Comparison of ENCODE assay signal across 8 mouse cellular contexts in the genomic region with DNA sequence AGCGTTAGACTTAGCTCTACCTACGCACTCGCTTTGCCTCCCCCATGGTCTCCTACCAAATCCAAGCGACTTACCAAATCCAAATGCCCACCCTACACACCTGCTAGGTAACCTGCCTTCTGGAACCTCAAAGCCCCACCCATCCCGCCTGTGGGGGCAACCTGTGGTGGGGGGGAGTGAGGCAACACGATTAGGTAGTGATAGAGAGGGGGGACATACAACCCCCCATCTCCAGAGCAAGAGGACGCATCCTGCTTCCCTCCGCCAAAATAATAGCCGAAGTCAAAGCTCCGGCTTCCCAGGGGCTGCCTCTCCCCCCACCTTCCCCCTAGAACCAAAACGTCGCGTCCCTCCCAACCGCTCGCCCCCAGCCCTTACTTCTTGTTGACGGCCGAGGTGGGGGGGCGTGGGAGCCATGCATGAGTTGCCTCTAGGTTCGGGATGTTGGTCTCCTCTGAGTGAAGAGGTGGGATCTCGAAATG.
DNase-seq lines count a peak whose midpoint lies in the region; ATAC-seq and TF ChIP-seq lines count a peak whose summit lies in the region.

No protein-coding gene starts in this region.

- peaks cover 44% of the 10 kb centered on the region for H3K4me1 ChIP-seq in forebrain, embryonic 16.5 days (replicated peaks; ENCODE audit: control insufficient read depth, insufficient read depth, low read length)
- peaks cover 18% of the 10 kb centered on the region for H3K4me1 ChIP-seq in intestine, embryonic 14.5 days (replicated peaks; ENCODE audit: control insufficient read depth, insufficient read depth, low read length)
- H3K4me1 ChIP-seq in limb, embryonic 13.5 days = peaks cover 28% of the 10 kb centered on the region
- H3K4me1 ChIP-seq in neural tube, embryonic 13.5 days (replicated peaks) = peaks cover 53% of the 10 kb centered on the region

- H3K4me3 ChIP-seq in layer of hippocampus, adult 2 months = peak overlapping the region; percentile 69
- peak overlapping the region; percentile 82 for H3K4me3 ChIP-seq in forebrain, embryonic 16.5 days (replicated peaks; ENCODE audit: low read length)
- peak overlapping the region; percentile 70 for H3K4me3 ChIP-seq in intestine, embryonic 14.5 days (ENCODE audit: low read depth, low read length)
- H3K4me3 ChIP-seq in limb, embryonic 13.5 days = peak overlapping the region; percentile 77
- peak overlapping the region; percentile 78 for H3K4me3 ChIP-seq in neural tube, embryonic 13.5 days

- TF ChIP-seq CTCF in layer of hippocampus, adult 2 months (conservative IDR thresholded peaks at IDR 0.05) = no peak

- peak overlapping the region; percentile 100 for H3K27ac ChIP-seq in layer of hippocampus, adult 2 months
- no peak overlapping the region for H3K27ac ChIP-seq in forebrain, embryonic 16.5 days (ENCODE audit: low read length)
- no peak overlapping the region for H3K27ac ChIP-seq in intestine, embryonic 14.5 days (ENCODE audit: low read depth)
- H3K27ac ChIP-seq in limb, embryonic 13.5 days = no peak overlapping the region
- no peak overlapping the region for H3K27ac ChIP-seq in neural tube, embryonic 13.5 days (replicated peaks)

- peaks cover 42% of the 10 kb centered on the region for H3K27me3 ChIP-seq in forebrain, embryonic 16.5 days (replicated peaks; ENCODE audit: control insufficient read depth, insufficient read depth, low read length)
- H3K27me3 ChIP-seq in intestine, embryonic 14.5 days (replicated peaks; ENCODE audit: control insufficient read depth, insufficient read depth, low read length) = peaks cover 75% of the 10 kb centered on the region
- H3K27me3 ChIP-seq in limb, embryonic 13.5 days = peaks cover 83% of the 10 kb centered on the region
- H3K27me3 ChIP-seq in neural tube, embryonic 13.5 days = peaks cover 79% of the 10 kb centered on the region

- peak overlapping the region; percentile 70 for H3K9ac ChIP-seq in forebrain, embryonic 16.5 days (replicated peaks; ENCODE audit: low read depth, low read length)
- H3K9ac ChIP-seq in intestine, embryonic 14.5 days (ENCODE audit: low read length) = peak overlapping the region; percentile 5; the same call in 1 of the 2 replicates
- H3K9ac ChIP-seq in limb, embryonic 13.5 days = no peak overlapping the region
- peak overlapping the region; percentile 77 for H3K9ac ChIP-seq in neural tube, embryonic 13.5 days

- 0 out of 2 replicates have a peak, but pooled peaks have one; percentile 8 for ATAC-seq in forebrain, embryonic 16.5 days
- ATAC-seq in intestine, embryonic 14.5 days (replicated peaks; ENCODE audit: low FRiP score, low TSS enrichment, low read depth) = no peak
- ATAC-seq in limb, embryonic 13.5 days (ENCODE audit: low FRiP score, low read depth) = peak; percentile 15
- ATAC-seq in neural tube, embryonic 13.5 days (ENCODE audit: low read depth) = no peak; the same call in 1 of the 2 replicates

- peak in 1 of 2 experiments; percentile 15 for DNase-seq in layer of hippocampus, adult 2 months (ENCODE audit: low spot score in 2 of 2)
- no peak for DNase-seq in layer of hippocampus, postnatal 25 days (ENCODE audit: extremely low spot score in 1 of 2, low spot score in 1 of 2)
- DNase-seq in adrenal gland, postnatal 25 days = peak; percentile 34
- peak; percentile 70 for DNase-seq in intestine, embryonic 14.5 days (ENCODE audit: low spot score)
- DNase-seq in urinary bladder, postnatal 36 days (ENCODE audit: low spot score in 2 of 2) = peak; percentile 28 to 44

- H3K9me3 ChIP-seq in forebrain, embryonic 16.5 days (ENCODE audit: control insufficient read depth, low read length) = no peaks in the 10 kb centered on the region
- H3K9me3 ChIP-seq in intestine, embryonic 14.5 days (ENCODE audit: control insufficient read depth, low read length) = no peaks in the 10 kb centered on the region
- H3K9me3 ChIP-seq in limb, embryonic 13.5 days = no peaks in the 10 kb centered on the region
- H3K9me3 ChIP-seq in neural tube, embryonic 13.5 days = no peaks in the 10 kb centered on the region

- H3K36me3 ChIP-seq in forebrain, embryonic 16.5 days (ENCODE audit: control insufficient read depth, insufficient read depth) = no peaks in the 10 kb centered on the region
- no peaks in the 10 kb centered on the region for H3K36me3 ChIP-seq in intestine, embryonic 14.5 days (ENCODE audit: control insufficient read depth, insufficient read depth, low read length)
- no peaks in the 10 kb centered on the region for H3K36me3 ChIP-seq in limb, embryonic 13.5 days
- no peaks in the 10 kb centered on the region for H3K36me3 ChIP-seq in neural tube, embryonic 13.5 days

- WGBS in forebrain, embryonic 16.5 days = under 1% methylated on average over 18 of the region's 20 CpGs
- WGBS in intestine, embryonic 14.5 days = under 1% methylated on average over 20 of the region's 20 CpGs
- under 1% methylated on average over 20 of the region's 20 CpGs for WGBS in limb, embryonic 13.5 days
- WGBS in neural tube, embryonic 13.5 days = under 1% methylated on average over 20 of the region's 20 CpGs

- H3K4me2 ChIP-seq in forebrain, embryonic 16.5 days (ENCODE audit: low read length) = peak overlapping the region; percentile 100
- peak overlapping the region; percentile 100 for H3K4me2 ChIP-seq in intestine, embryonic 14.5 days (ENCODE audit: low read length)
- peak overlapping the region; percentile 100 for H3K4me2 ChIP-seq in limb, embryonic 13.5 days (replicated peaks)
- peak overlapping the region; percentile 99 for H3K4me2 ChIP-seq in neural tube, embryonic 13.5 days

Comparison
In these comparisons a context has a peak if more than half of its experiments do, and no peak if none do; other contexts are left out.
1. DNase-seq: peak in adrenal gland, postnatal 25 days (single experiment), intestine, embryonic 14.5 days (single experiment) and urinary bladder, postnatal 36 days (2 of 2); none in layer of hippocampus, postnatal 25 days (0 of 2).
2. ATAC-seq: peak in forebrain, embryonic 16.5 days (single experiment) and limb, embryonic 13.5 days (single experiment); none in intestine, embryonic 14.5 days (single experiment) and neural tube, embryonic 13.5 days (single experiment).
3. Peak in every context shown above with its lines, with median percentiles within 50 percentile points of each other: H3K4me3 ChIP-seq and H3K4me2 ChIP-seq.